Mouse (Mus musculus) thymus, postnatal 36 days (tissue): ENCODE measurements around the gene Coro7.
A peak's percentile ranks its signal among the peaks of the same experiment; 100 is the strongest.

Source experiments
- DNase-seq, 2 experiments: peaks; one replicate each; pipeline ENCODE4 v3.0.0; 2022; ENCODE audit warnings: mixed read lengths in 2 of 2

Coro7 gene

DNA sequence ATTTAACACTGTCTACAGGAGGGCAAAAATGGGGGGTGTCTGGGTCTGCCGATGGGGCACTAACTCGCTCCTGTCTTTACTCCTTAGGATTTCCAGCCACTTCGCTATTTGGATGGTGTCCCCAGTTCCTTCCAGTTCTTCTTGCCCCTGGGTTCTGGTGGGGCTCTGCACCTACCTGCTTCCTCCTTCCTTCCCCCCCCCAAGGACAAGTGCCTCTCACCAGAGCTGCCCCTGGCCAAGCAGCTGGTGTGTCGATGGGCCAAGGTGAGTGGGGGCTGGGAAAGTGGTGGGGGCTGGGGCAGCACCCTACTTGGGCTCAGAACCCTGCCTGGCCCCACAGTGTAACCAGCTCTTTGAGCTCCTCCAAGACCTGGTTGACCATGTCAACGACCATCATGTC is 68.4 kb downstream of the Coro7 start:
- no peak for DNase-seq

- DNase-seq, result no peak
Observed at GRCm38 (mm10) chr16:4608532-4609059, 71.0 kb downstream of the Coro7 start.

DNA sequence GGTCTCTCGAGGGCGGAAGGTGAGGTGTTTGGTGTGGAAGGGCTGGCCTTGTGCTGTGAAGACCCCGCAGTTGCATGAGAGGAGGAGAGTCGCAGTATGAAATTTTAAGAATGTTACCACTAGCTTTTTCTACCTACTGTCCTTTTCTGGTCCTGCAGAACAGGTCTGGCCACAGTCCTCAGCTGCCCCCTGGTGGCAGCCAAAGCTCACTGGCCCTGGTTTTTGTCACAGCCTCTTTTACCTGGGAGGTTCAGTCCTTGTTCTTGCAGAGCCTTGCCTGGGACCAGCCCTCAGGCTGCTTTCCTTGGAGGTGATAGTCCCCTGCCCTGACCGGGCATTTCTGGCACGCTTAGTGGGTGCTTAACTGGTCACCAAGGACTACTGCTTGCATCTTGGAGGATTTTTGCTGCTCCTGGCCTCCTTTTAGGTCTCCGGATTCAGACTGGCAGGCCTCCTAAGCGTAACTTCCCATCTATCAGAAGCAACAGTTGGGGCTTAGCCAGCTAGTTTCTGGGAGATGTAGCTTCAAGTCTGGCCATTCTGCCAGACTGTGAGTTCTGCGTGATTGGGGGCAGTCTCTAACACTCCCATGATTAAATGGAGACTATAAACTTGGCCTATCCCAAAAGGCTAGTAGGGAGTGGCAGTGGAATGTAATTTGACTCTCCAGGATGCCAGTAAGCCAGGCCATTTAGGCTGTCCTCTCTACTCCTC is 71.6 kb downstream of the Coro7 start:
- DNase-seq, result peak; percentile 80 to 82

DNA sequence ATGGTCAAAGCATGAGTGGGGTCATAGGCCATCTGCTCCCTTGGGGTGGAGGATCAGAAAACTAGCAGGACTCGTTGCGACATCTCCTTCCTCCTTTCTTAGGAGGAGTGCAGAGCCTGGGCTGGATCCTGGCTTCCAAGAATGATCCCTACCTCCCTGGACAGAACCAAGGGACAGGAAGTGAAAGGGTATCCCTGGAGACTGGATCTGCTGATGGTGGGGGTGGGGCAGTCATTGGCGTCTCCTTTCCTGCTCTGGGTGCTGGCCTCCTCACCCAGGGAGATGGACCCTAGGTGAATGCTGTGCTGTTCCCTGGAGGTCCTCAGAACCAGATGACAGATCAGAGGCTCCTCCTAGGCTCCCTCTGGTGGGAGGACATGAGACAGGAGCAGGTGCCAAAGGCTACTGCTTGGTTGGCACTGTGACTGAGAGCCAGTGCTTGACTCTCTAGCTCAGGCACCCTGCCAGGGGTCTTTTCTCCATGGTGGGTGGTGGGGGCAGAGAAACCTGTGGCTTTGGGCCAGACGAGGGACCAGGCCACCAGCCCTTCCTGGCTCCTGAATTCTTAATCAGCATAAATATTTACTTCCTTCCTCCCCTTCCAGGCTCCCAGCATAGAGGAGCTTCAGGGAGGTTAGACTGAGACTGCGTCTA is 73.0 kb downstream of the Coro7 start:
- no peak for DNase-seq

GRCm38 (mm10) chr16:4605514-4606131 is 74.0 kb downstream of the Coro7 start:
- no peak for DNase-seq

GRCm38 (mm10) chr16:4604293-4604837 is 75.2 kb downstream of the Coro7 start:
- DNase-seq, result no peak

DNA sequence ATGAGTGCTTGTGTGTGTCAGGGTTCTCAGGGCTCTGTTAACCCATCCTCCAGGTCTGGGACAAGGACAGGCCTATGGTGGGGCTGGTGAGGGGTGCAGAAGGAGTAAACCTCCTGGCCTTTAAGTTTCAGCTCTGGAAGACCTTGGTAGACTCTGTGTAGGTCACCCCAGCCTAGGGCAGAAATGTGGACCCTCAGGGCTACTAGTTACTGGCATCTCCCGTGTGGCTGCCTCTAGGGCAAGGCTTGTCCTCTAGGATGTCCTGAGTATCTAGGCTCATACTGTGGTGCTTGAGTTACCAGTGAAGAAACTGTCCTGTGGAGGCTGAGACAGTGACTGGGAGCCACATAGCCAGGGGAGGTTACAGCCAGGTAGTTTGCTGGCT is 76.1 kb downstream of the Coro7 start:
- no peak for DNase-seq

GRCm38 (mm10) chr16:4602766-4603452 is 76.7 kb downstream of the Coro7 start:
- DNase-seq, result no peak

- DNase-seq, result no peak
Observed at GRCm38 (mm10) chr16:4602189-4602588, 77.4 kb downstream of the Coro7 start.

GRCm38 (mm10) chr16:4600701-4601310 is 78.8 kb downstream of the Coro7 start:
- DNase-seq, result no peak

GRCm38 (mm10) chr16:4599616-4600015 is 80.0 kb downstream of the Coro7 start:
- DNase-seq, result no peak

GRCm38 (mm10) chr16:4598891-4599543 is 80.6 kb downstream of the Coro7 start:
- DNase-seq, result no peak

DNA sequence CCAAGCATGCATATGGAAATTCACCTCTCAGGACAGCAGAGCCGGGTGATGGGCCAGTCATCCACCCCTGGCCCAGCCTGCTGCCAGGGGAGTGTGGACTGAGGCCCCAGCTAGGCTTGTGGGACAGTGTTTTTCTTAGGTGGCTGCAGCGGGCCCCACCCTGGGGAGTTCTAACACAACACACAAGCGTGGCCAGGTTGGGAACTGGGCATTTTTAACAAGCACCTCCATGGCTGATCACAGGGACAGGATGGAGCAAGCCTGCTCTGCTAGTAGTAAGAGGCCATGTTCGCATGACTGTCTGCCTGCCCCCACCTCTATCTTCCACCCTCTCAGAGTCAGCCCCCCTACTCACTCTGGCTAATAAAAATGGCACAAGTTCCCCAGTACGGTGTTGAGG is 81.5 kb downstream of the Coro7 start:
- no peak for DNase-seq

- no peak for DNase-seq
Observed at GRCm38 (mm10) chr16:4597296-4597695, 82.3 kb downstream of the Coro7 start.

- no peak for DNase-seq
Observed at GRCm38 (mm10) chr16:4596836-4597235, 82.7 kb downstream of the Coro7 start.

- DNase-seq, result no peak
Observed at GRCm38 (mm10) chr16:4596141-4596728, 83.3 kb downstream of the Coro7 start.

DNA sequence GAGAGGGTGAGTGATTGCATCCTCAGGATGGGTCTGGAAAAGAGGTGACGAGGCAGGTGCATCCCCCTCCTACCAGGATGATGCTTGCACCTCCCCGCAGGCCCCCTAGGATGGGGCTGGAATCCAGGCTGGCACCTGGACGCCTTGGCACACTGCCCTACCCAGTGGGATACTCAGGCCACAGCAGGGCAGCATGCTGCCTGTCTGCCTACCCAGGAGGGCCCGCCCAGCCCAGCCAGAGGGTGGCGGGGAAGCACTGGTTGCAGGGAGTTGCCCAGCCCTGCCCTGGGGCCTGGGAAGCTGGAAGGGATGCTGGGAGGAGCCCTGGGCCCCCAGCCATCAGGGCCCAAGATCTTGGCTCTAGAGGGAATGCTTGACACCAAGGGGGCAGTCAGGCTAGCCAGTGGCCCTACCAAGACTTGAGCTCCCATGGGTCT is 84.0 kb downstream of the Coro7 start:
- peak in 1 of 2 experiments; percentile 27 for DNase-seq

- DNase-seq, result peak in 1 of 2 experiments; percentile 49
Observed at GRCm38 (mm10) chr16:4594814-4595526, 84.6 kb downstream of the Coro7 start.

DNA sequence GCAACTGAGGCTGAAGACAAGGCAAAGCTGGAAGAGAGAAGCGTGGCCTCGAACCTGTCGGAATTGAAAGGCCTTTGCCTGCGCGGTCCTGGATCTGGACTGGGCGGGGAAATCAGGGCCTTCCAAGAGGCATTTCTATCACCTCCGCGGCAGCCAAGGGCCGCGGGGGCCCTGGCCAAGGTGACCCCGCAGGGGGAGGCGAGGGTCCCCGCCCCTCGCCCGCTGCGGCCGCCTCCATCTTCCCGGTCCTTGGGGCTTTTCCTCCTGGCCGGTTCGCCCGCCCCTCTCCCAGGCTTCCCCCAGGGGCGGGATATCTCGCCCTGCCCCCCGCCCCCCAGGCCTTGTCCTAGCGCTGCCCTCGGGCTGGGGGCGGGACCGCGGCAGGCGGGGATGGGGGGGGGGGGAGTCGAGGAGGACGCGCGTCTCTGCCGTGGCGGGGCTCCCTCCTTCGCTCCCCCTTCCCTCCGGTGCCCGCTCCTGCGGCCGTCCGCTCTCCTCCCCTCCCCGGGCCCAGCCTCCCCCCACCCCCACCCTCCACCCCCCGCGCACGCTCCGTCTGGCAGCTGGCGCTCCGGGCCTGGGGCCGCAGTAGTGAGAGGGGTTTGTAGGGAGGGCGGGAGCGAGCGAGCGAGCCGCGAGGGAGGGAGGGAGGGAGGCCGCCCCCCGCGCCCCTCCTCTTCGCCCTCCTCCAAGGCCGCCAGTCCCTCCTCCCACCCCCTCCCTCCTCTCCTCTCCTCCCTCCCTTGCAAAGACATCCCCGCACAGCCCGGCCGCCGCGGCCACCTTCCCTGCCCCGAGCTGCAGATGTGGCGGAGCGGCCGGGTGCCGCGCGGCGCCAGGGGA is 85.4 kb downstream of the Coro7 start, which contains the start of gene Glis2:
Gene Glis2 (plus strand): TSS at position 743 of the 843 bp plus-strand sequence.
- DNase-seq, result peak; percentile 34 to 49
